Mouse (Mus musculus) adrenal gland, postnatal 10 days (tissue): ENCODE measurements around the gene Eif4a2. TPM values are rescaled to one million over a fixed set of nuclear protein-coding genes. Genes with fewer than 3 reads are reported as not detected.

Experiments
- DNase-seq: peaks from one replicate; pipeline ENCODE4 v3.0.0; 2021; ENCODE audit warnings: mixed read lengths
- microRNA-seq: library from miRNA; unstranded; fragments of <30 nt; microRNA quantifications from one replicate; pipeline ENCODE4 v1.2.0, GENCODE M21; 2021
- total RNA-seq, 2 experiments: library from RNA; stranded (reverse); gene quantifications; 2 replicates each; pipeline ENCODE4 v1.2.3; 2021

The Eif4a2 gene
- total RNA-seq, 2 experiments from 2014 or later: 295 to 433 TPM

- DNase-seq: no peak
These were observed 29.2 kb downstream of the Eif4a2 start for GRCm38 (mm10) chr16:23136406-23136970.

GRCm38 (mm10) chr16:23140911-23141310, 33.7 kb downstream of the Eif4a2 start:
- no peak for DNase-seq

- DNase-seq: no peak
These were observed 37.1 kb downstream of the Eif4a2 start for GRCm38 (mm10) chr16:23144326-23144725.

- no peak for DNase-seq
These were observed 38.0 kb downstream of the Eif4a2 start for GRCm38 (mm10) chr16:23145211-23145610.

- peak; percentile 63 for DNase-seq
These were observed 39.0 kb downstream of the Eif4a2 start, which contains the start of gene Adipoq for GRCm38 (mm10) chr16:23146280-23146679. Gene Adipoq, plus strand, starts transcription at chr16:23146536.

- no peak for DNase-seq
These were observed 41.7 kb downstream of the Eif4a2 start for GRCm38 (mm10) chr16:23148936-23149335.

- DNase-seq: no peak
These were observed 42.2 kb downstream of the Eif4a2 start for GRCm38 (mm10) chr16:23149396-23149795.

- peak; percentile 58 for DNase-seq
These were observed 44.2 kb downstream of the Eif4a2 start for GRCm38 (mm10) chr16:23151423-23151822.

GRCm38 (mm10) chr16:23154261-23154660, 47.0 kb downstream of the Eif4a2 start:
- no peak for DNase-seq

GRCm38 (mm10) chr16:23157013-23157412, 49.8 kb downstream of the Eif4a2 start:
- no peak for DNase-seq

- no peak for DNase-seq
These were observed 51.0 kb downstream of the Eif4a2 start for GRCm38 (mm10) chr16:23158292-23158691.

GRCm38 (mm10) chr16:23158957-23159356, 51.7 kb downstream of the Eif4a2 start:
- DNase-seq: no peak

GRCm38 (mm10) chr16:23159749-23160148, 52.5 kb downstream of the Eif4a2 start:
- no peak for DNase-seq

- DNase-seq: no peak
These were observed 54.9 kb downstream of the Eif4a2 start for GRCm38 (mm10) chr16:23162116-23162515.

Small RNA genes within 50 kb of the gene (microRNA-seq; reads per million reads assigned to microRNA genes)
- 11.1 reads per million, percentile 19 among the genes with 10 or more reads in this experiment for gene Gm49346

Other genes starting within 250 kb of the Eif4a2 start
- 10 to 100 TPM; 16.8 to 20.4 TPM for gene Tbccd1, start 249.8 kb upstream of the Eif4a2 start, total RNA-seq
- gene Dnajb11, start 249.6 kb upstream of the Eif4a2 start, total RNA-seq: 10 to 100 TPM; 59.9 to 65.8 TPM
- gene Ahsg, start 216.2 kb upstream of the Eif4a2 start, total RNA-seq: 1,000 to 10,000 TPM; 3,016 to 7,289 TPM
- 100 to 1,000 TPM in 1 of 2 experiments, 10 to 100 TPM in 1; 87.0 to 166 TPM for gene Fetub, start 189.1 kb upstream of the Eif4a2 start, total RNA-seq
- gene Hrg, start 156.4 kb upstream of the Eif4a2 start, total RNA-seq: 100 to 1,000 TPM in 1 of 2 experiments, 10 to 100 TPM in 1; 96.2 to 217 TPM
- 10 to 100 TPM; 27.4 to 62.7 TPM for gene Kng2, start 78.0 kb upstream of the Eif4a2 start, total RNA-seq
- gene Kng1, start 49.6 kb upstream of the Eif4a2 start, total RNA-seq: 100 to 1,000 TPM; 216 to 507 TPM
- 10 to 100 TPM; 14.3 to 17.1 TPM for gene Rfc4, start 20.3 kb downstream of the Eif4a2 start, total RNA-seq
- gene Adipoq, start 39.1 kb downstream of the Eif4a2 start, total RNA-seq: 100 to 1,000 TPM; 387 to 442 TPM
- gene St6gal1, start 117.3 kb downstream of the Eif4a2 start, total RNA-seq: 10 to 100 TPM; 41.4 to 48.5 TPM